Mouse (Mus musculus) spleen, postnatal 14 days (tissue): ENCODE results near the gene Uqcr10.
"Not testable (repeated sequence)": the region's sequence is repeated elsewhere in the genome, so short reads cannot be mapped to it uniquely, and the experiment has no call there.

Experiments
- DNase-seq, 2 experiments: peaks; one replicate each; pipeline ENCODE4 v3.0.0; 2021 to 2022; ENCODE audit warnings: low spot score in 2 of 2

The Uqcr10 gene

GRCm38 (mm10) chr11:4715596-4715995 lies 11.5 kb upstream of the Uqcr10 start:
- no peak for DNase-seq

GRCm38 (mm10) chr11:4714727-4715126 lies 10.6 kb upstream of the Uqcr10 start:
- no peak for DNase-seq

GRCm38 (mm10) chr11:4712822-4713221 lies 8.7 kb upstream of the Uqcr10 start:
- DNase-seq: no peak

GRCm38 (mm10) chr11:4710188-4710587 lies 6.0 kb upstream of the Uqcr10 start:
- not testable (repeated sequence) for DNase-seq

- DNase-seq: no peak
Observed at GRCm38 (mm10) chr11:4705178-4705577, 1.0 kb upstream of the Uqcr10 start.

GRCm38 (mm10) chr11:4703688-4704071 lies 462 bp downstream of the Uqcr10 start:
- no peak for DNase-seq

GRCm38 (mm10) chr11:4700726-4701125 lies 3.4 kb downstream of the Uqcr10 start:
- no peak for DNase-seq

GRCm38 (mm10) chr11:4697043-4697983 lies 6.8 kb downstream of the Uqcr10 start:
- DNase-seq: no peak

GRCm38 (mm10) chr11:4692162-4692561 lies 12.0 kb downstream of the Uqcr10 start:
- DNase-seq: no peak

- DNase-seq: no peak
Observed at GRCm38 (mm10) chr11:4691213-4691612, 12.9 kb downstream of the Uqcr10 start.

GRCm38 (mm10) chr11:4690353-4690752 lies 13.8 kb downstream of the Uqcr10 start:
- no peak for DNase-seq

- DNase-seq: no peak
Observed at GRCm38 (mm10) chr11:4688632-4689380, 15.3 kb downstream of the Uqcr10 start.

- DNase-seq: no peak
Observed at GRCm38 (mm10) chr11:4687874-4688273, 16.3 kb downstream of the Uqcr10 start.

- DNase-seq: no peak
Observed at GRCm38 (mm10) chr11:4687027-4687426, 17.1 kb downstream of the Uqcr10 start.

GRCm38 (mm10) chr11:4685510-4685909 lies 18.6 kb downstream of the Uqcr10 start:
- DNase-seq: no peak

GRCm38 (mm10) chr11:4685071-4685470 lies 19.1 kb downstream of the Uqcr10 start:
- DNase-seq: no peak

- no peak for DNase-seq
Observed at GRCm38 (mm10) chr11:4684186-4684585, 20.0 kb downstream of the Uqcr10 start.

- DNase-seq: no peak
Observed at GRCm38 (mm10) chr11:4683516-4683915, 20.6 kb downstream of the Uqcr10 start.

GRCm38 (mm10) chr11:4680126-4680525 lies 24.0 kb downstream of the Uqcr10 start:
- DNase-seq: no peak

GRCm38 (mm10) chr11:4679441-4679832 lies 24.7 kb downstream of the Uqcr10 start:
- no peak for DNase-seq

- no peak for DNase-seq
Observed at GRCm38 (mm10) chr11:4678700-4679440, 25.3 kb downstream of the Uqcr10 start.

- peak; percentile 25 to 38 for DNase-seq
Observed at GRCm38 (mm10) chr11:4677250-4677872, 26.8 kb downstream of the Uqcr10 start.
